Mouse (Mus musculus) cerebellum, adult 18-20 months (tissue): ENCODE measurements at regions not wholly inside any gene's neighbourhood (a gene's known extent, or its start where the extent isn't known, plus 50 kb on each side); places are given as distances from the start of the nearest gene placed in this dataset.
"Not testable (repeated sequence)": the region's sequence is repeated elsewhere in the genome, so short reads cannot be mapped to it uniquely, and the experiment has no call there.

ENCODE experiments used
- DNase-seq, 2 experiments: peaks; one replicate each; pipeline ENCODE4 v3.0.0; 2021

- DNase-seq = no peak
Measured at GRCm38 (mm10) chr1:165014328-165014727, 79.0 kb upstream of the Xcl1 start.

GRCm38 (mm10) chr1:165013428-165013827 is 78.1 kb upstream of the Xcl1 start:
- DNase-seq = no peak

GRCm38 (mm10) chr1:165012376-165012775 is 77.0 kb upstream of the Xcl1 start:
- DNase-seq = peak in 1 of 2 experiments; percentile 21

- DNase-seq = no peak
Measured at GRCm38 (mm10) chr1:164999515-164999914, 64.2 kb upstream of the Xcl1 start.

- DNase-seq = no peak
Measured at GRCm38 (mm10) chr1:164998621-164999020, 63.3 kb upstream of the Xcl1 start.

GRCm38 (mm10) chr1:164997660-164998059 is 62.3 kb upstream of the Xcl1 start:
- DNase-seq = no peak

- DNase-seq = no peak
Measured at GRCm38 (mm10) chr1:164994247-164994660, 58.9 kb upstream of the Xcl1 start.

GRCm38 (mm10) chr1:164993175-164993875 is 58.0 kb upstream of the Xcl1 start:
- not testable (repeated sequence) for DNase-seq

- DNase-seq = no peak
Measured at GRCm38 (mm10) chr1:164988982-164989381, 53.7 kb upstream of the Xcl1 start.

GRCm38 (mm10) chr1:164988191-164988590 is 52.9 kb upstream of the Xcl1 start:
- no peak for DNase-seq

GRCm38 (mm10) chr1:164985521-164985920 is 50.2 kb upstream of the Xcl1 start:
- not testable (repeated sequence) for DNase-seq
